Mouse (Mus musculus): ENCODE data around the gene Gm7982. TPM values are rescaled to one million over a fixed set of nuclear protein-coding genes. Genes with fewer than 3 reads are reported as not detected.

Gm7982 gene
- not detected for polyA plus RNA-seq (2014; fragmentation: Illumina TruSeq; extraction: RNeasy Lipid Tissue Mini Kit (QIAGEN cat#74804); ENCODE audit: low read depth, low replicate concordance)

GRCm38 (mm10) chr5:95741714-95742113 lies at the start of gene Gm7982:
Gene Gm7982, plus strand, starts transcription at chr5:95742014.

GRCm38 (mm10) chr5:95736073-95736472 lies 5.7 kb upstream of the Gm7982 start, which contains the start of gene Gm7978:
Gene Gm7978, minus strand, starts transcription at chr5:95736173.

GRCm38 (mm10) chr5:95775690-95776089 lies 33.9 kb downstream of the Gm7982 start, which contains the start of gene E330014E10Rik:
Gene E330014E10Rik, plus strand, starts transcription at chr5:95775990.

Other genes starting within 250 kb of the Gm7982 start
- gene Gm3286, start 231.3 kb upstream of the Gm7982 start, polyA plus RNA-seq (2014; fragmentation: Illumina TruSeq; extraction: RNeasy Lipid Tissue Mini Kit (QIAGEN cat#74804); ENCODE audit: low read depth, low replicate concordance) = not detected
- gene Gm7971, start 147.1 kb upstream of the Gm7982 start, polyA plus RNA-seq (2014; fragmentation: Illumina TruSeq; extraction: RNeasy Lipid Tissue Mini Kit (QIAGEN cat#74804); ENCODE audit: low read depth, low replicate concordance) = not detected
- not detected for gene Gm7978, start 5.8 kb upstream of the Gm7982 start, polyA plus RNA-seq (2014; fragmentation: Illumina TruSeq; extraction: RNeasy Lipid Tissue Mini Kit (QIAGEN cat#74804); ENCODE audit: low read depth, low replicate concordance)
- gene E330014E10Rik, start 34.0 kb downstream of the Gm7982 start, polyA plus RNA-seq (2014; fragmentation: Illumina TruSeq; extraction: RNeasy Lipid Tissue Mini Kit (QIAGEN cat#74804); ENCODE audit: low read depth, low replicate concordance) = not detected
- 6.1 TPM for gene Cxcl13, start 214.9 kb downstream of the Gm7982 start, polyA plus RNA-seq (2014; fragmentation: Illumina TruSeq; extraction: RNeasy Lipid Tissue Mini Kit (QIAGEN cat#74804); ENCODE audit: low read depth, low replicate concordance)

All from adrenal gland, adult 10 weeks (tissue).